Mouse (Mus musculus) kidney, adult 9 months (tissue): Measurements from ENCODE around the gene Six5.
"Not testable (repeated sequence)": the region's sequence is repeated elsewhere in the genome, so short reads cannot be mapped to it uniquely, and the experiment has no call there.

ENCODE experiments used
- DNase-seq: peaks from one replicate; pipeline ENCODE4 v3.0.0; 2022

Six5 gene

DNA sequence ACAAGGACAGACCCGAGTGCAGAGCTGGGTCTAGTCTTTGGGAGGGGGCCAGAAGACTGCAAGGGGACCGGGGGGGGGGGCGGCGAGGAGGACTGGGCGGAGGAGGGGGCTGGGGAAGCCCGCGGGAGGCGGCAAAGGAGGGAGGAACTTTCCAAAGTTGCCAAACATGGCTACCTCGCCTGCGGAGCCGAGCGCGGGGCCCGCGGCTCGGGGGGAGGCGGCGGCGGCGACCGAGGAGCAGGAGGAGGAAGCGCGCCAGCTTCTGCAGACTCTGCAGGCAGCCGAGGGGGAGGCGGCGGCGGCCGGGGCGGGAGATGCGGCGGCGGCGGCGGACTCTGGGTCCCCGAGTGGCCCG lies at the start of gene Six5:
Gene Six5, plus strand, starts transcription at position 124 of the 355 bp plus-strand sequence.
- DNase-seq = no peak

DNA sequence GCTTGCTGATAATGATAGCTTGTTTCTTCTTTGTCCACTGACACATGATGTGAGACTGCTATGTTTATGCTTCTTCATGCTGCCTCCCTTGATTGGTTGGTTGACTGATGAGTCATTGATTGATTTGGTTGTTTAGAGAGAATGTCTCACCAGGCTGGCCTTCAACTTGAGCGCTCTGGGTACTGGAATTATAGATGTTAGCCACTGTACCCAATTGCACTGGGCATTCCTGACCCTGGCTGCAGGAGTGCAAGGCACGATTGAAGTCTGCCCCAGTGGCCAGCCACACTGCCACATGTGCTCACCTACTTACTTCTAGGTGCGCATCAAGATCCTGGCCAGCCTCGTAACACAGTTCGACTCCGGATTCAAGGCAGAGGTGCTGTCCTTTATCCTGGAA lies 49.8 kb upstream of the Six5 start:
- DNase-seq = no peak

DNA sequence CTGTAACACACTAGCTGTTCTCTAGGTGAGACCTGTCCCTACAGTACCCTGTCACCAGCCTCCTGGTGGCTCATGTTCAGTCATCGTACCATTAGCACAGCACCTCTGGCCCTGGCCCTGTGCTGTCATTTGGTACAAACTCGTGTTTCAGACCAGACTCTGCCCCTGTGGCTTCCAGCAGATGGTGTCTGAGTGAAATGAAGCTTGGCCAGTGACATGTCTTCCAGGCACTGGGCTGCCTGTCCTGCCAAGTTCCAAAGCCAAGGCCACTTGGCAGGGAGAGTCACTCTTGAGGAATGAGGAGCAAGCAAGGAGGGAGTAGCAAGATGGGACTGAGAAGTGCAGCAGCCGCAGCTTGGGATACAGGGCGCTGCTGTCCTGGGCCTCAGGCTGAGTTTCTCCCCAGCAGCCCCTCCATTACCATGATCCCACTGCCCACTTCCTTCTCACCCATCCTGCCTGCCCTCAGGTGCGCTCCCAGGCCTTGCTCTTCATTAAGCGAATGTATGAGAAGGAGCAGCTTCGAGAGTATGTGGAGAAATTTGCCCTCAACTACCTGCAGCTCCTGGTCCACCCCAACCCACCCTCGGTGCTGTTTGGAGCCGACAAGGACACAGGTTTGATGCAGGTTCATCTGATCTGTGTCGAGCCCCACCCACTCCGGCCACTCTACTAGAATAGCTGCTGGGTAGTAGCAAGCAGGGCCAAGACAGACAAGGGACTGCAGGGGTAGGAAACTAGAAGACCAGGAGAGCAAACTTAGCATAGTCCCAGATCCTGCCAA lies 47.9 kb upstream of the Six5 start:
- DNase-seq = no peak

DNA sequence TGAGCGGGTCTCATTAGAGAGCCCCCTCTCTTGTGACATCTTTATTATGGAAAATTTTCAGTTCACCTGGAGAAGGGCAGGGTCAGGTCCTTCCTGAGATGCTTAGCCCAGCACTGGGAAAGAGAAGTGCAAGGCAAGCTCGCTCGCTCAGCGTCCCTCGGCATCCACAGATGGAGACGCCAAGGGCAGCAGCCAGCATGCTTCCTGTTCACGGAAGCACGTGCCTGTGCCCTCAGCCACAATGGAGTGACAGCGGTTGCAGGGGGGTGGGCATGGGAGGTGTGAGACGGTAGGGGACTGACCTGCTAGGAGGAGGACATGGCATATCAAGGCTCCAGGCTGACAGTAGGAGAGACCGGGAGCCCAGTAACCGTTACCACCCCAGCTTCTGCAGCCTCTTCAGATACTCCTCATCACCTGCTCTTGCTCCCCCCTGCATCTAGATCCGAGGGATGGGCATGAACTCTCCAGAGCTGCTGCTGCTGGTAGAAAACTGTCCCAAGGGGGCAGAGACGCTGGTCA lies 46.3 kb upstream of the Six5 start:
- DNase-seq = no peak

DNA sequence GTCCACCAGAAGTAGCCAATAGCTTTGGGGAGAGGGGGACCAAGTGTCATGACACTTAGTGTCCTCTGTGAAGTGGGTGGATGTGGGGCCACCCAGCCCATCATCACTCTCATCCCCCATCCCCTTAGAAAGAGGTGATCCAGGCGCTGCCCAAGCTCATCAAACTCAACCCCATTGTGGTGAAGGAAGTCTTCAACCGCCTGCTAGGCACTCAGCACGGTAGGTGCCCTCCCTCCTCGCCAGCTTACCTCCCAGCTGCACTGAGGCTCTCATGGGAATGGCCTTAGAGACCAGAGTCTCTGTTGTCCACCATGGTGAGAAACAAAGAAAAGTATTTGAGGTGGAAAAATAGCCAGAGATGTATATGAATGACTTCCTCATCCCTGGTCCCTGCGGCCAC lies 45.1 kb upstream of the Six5 start:
- no peak for DNase-seq

DNA sequence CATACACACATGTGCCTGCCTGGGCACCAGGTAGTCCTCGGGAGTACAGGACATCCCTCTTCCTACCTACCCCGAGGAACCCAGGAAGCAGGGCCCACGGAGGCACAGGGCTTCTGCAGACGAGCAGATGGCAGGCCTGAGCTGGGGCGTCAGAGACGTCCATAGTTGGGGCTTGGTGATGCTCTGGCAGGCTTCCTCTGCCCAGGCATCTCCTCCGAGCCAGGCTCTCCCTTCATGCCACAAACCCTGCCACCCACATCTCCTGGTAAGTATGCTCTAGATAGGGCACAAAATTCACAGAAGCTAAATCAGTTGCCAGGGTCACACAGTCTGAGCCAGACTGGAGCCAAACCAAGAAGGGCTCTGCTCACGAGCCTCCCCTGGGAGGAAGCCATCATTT lies 44.2 kb upstream of the Six5 start:
- DNase-seq = no peak

DNA sequence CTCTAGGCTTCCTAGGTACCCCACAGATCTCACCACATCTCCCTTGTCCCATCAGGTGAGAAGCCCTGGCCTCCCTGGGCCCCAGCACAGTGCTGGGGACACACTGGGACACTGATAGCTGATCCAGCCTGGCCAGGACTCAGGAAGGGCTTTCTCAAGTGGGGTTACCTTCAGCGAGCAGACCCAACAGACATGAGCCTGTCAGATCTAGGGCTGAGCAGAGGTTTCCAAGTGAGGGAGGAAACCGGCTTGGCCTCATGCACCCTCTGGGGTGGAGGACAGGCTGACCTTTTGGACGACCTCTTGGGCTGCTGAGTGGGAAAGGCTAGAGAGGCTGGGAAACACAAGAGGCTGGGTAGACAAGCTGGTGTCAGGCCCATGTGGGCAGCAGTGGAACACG lies 43.2 kb upstream of the Six5 start:
- DNase-seq = no peak

DNA sequence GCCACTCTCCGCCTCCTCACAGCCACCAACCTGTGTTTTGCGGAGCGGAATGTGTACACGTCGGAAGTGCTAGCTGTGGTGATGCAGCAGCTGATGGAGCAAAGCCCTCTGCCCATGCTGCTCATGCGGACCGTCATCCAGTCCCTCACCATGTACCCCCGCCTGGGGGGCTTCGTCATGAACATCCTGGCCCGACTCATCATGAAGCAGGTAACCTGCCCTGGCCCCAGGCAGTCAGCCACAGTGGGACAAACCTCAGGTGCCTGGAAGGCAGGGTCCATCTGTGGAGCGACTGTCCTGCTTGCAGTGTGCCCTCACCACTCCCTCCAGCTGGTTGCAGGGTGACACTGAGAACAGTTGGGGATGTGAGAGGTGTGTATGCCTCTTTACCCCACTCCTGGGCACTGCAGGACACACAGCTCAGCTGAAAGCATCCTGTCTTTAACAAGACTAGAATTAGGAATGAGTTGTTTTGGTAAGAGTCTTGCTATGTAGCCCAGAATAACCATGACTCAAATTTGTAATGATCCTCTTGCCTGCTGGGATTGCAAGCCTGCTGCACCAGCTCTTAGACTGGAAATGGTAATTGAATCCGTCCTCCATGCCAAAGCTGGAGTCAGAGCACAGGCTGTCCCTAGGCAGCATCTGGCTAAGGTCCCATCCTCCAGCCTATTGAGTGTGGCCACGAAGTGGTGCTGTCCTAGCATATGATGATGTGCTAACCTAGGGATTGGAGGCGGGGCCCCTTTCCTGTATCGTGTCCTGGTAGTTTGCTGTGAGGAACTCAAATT lies 41.9 kb upstream of the Six5 start:
- no peak for DNase-seq

DNA sequence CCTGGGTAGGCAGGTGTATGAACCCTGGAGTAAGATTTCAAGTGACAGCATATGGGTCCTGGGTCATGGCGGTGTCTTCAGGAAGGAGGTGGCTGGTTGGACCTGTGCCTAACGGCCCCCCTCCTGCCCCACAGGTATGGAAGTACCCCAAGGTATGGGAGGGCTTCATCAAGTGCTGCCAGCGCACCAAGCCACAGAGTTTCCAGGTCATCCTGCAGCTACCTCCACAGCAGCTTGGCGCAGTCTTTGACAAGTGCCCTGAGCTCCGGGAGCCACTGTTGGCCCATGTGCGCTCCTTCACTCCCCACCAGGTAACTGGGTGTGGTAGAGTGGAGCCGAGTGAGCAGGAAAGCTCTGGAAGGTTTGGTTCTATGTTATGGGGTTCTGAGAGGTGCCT lies 41.3 kb upstream of the Six5 start:
- no peak for DNase-seq

DNA sequence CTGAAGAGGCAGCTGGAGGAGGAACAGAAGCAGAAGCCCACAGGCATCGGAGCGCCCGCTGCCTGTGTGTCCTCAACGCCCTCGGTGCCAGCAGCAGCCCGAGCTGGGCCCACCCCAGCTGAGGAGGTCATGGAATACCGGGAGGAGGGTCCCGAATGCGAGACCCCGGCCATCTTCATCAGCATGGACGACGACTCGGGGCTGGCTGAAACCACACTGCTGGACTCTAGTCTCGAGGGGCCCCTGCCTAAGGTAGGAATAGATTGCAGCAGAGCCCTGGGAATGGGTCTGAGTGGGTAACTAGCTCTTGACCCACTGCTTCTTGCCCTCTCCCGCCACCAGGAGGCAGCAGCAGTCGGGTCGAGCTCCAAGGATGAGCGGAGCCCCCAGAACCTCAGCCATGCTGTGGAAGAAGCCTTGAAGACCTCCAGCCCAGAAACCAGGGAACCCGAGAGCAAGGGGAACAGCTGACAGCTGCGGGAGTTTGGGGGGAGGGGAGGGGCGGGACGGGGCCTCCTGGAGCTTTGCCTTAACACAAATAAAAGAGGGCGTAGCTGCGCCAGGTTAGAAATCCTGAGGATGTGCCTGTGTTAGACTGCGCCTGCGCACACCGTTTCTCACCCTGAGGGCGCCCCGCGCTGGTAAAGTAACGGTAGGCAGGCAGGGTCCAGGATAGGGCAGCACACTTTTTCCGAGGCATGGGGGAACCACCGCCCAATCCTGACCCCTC lies 40.2 kb upstream of the Six5 start, which contains the start of gene Rsph6a:
Gene Rsph6a, plus strand, starts transcription at position 644 of the 730 bp plus-strand sequence.
- DNase-seq = no peak

DNA sequence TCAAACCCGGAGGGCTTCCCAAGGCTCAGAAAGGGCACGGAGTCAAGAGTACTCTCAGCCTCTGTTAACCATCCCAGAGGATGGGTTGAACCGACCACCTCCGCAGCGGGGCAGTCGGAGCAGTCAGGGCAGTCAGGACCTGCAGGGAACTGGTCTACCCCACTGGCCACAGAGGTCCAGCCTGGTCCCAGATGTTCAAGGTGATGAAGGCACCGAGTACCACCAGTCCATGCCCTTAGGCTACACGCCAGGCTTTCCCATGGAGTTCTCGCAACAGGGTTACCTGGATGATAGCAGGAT lies 39.7 kb upstream of the Six5 start:
- DNase-seq = no peak

DNA sequence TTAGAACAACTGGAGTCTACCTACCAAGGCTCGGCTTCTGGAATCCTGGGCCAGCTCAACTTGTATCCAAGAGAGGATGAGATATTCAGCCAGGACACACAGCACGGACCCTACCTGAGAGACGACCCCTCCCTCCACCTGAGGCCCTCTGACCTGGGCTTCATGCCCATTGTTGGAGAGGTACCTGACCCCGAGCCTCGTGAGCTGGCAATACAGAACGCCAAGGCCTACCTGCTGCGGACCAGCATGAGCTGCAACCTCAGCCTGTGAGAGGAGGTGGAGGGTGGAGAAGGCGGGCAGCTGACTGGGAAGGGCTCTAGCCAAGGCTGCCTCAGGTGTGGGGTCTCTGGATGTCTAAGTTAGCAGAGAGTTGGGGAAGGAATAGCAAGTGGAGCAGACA lies 39.3 kb upstream of the Six5 start:
- DNase-seq = no peak

DNA sequence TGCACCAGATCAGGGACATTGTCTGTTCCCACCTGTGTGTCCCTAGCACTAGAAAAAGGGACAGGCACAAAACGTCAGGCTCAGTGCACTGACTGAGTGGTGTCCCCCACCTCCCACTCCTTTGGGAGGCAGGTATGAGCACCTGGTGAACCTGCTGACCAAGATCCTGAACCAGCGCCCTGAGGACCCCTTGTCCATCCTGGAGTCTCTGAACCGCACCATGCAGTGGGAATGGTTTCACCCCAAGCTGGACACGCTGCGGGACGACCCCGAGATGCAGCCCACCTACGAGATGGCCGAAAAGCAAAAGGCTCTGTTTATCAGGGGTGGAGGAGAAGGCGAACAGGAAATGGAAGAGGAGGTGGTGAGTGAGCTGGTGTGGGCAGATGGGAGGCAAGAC lies 37.0 kb upstream of the Six5 start:
- DNase-seq = no peak

DNA sequence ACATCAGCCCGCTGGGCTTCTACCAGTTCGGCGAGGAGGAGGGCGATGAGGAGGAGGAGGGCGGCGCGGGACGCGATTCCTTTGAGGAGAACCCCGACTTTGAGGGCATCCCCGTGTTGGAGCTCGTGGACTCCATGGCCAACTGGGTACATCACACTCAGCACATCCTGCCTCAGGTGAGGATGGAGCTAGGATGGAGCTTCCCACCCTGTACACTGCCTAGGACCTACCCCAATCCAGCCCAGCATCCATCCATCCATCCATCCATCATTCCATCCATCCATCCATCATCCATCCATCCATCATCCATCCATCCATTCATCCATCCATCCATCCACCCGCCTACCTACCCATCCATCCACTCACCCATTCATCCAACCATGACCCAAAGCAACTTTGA lies 28.5 kb upstream of the Six5 start:
- no peak for DNase-seq

DNA sequence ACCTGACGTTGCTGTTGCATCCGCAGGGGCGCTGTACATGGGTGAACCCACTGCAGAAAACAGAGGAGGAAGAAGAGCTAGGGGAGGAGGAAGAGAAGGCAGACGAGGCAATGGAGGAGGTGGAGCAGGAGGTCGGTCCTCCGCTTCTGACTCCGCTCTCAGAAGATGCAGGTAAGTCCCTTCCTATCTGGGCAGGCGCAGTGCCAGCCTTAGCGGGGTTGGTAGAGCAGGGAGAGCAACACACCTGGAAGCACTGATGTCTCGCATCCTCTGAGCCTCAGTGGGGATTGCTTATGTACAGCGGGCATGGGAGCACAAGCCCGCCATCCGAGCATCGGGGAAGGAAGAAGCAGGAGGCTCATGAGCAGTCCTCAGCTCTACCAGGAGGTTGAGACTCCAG lies 27.3 kb upstream of the Six5 start:
- no peak for DNase-seq

DNA sequence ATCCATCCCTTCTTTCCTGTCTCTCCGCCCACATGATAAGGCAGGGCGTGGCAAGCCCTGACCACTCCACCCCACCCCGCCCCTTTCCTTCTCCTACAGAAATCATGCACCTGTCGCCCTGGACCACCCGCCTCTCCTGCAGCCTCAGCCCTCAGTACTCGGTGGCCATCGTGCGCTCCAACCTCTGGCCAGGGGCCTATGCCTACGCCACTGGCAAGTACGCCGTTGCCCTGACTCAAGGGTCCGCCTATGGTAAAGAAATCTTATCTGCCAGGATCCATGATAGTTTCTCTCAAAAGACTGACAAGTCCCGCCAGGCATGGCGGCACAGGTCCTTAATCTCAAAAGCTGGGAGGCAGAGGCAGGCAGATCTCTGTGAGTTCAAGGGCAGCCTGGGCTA lies 26.5 kb upstream of the Six5 start:
- DNase-seq = no peak

DNA sequence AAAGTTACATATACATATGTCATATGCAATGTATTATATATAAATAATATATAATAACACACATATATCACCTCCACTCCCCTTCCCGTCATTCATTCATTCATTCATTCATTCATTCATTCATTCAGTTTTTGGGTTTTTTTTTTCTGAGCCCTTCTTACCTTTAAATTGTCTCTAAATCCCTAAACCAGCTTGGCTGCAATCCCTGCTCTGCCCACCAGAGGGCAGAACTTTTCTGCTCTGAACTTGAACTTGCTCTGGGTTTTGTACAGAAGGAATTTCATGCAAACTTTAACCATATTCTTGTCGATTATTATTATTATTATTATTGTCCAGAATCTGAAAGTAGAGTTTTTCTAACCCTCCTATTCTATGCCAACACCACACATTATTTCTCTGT lies 25.7 kb upstream of the Six5 start:
- peak; percentile 83 for DNase-seq

DNA sequence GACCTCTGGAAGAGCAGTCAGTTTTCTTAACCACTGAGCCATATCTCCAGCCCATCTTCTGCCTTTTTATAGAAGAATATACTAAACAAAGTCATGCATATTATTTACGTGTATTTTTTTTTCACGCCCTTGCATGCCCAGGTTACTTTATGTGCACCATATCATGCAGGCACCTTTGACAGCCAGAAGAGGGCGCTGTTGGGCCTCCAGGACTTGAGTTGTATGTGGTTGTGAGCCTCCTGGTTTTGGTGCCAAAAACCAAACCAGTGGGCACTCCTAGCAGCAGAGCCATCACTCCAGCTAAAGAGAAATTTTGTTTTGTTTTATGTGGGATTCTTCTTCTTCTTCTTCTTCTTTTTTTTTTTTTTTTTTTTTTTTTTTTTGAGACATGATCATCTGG lies 24.9 kb upstream of the Six5 start:
- DNase-seq = no peak

DNA sequence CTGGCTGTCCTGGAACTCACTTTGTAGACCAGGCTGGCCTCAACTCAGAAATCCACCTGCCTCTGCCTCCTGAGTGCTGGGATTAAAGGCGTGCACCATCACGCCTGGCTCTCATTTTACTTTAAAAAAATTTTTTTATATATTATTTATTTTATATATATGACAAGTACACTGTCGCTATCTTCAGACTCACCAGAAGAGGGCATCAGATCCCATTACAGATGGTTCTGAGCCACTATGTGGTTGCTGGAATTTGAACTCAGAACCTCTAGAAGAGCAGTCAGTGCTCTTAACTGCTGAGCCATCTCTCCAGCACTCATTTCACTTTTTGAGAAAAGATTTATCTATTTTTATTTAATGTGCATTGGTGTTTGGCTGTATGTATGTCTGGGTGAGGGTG lies 23.4 kb upstream of the Six5 start:
- DNase-seq = not testable (repeated sequence)

DNA sequence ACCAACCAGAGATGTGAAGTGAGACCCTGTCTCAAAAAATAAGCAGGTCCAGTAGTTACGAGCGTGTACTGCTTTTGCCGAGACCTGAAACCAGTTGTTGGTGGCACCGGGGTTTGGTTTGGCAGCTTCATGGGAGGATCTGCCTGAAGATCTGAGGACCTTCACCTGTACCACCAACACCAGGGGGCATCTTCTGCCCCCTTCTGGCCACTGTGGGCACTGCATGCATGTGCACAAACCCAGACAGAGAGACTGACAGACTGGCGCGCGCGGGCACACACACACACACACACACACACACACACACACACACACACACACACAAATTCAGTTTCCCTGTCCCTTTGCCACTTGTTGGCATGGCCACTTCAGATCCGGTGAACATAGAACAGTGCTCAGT lies 20.9 kb upstream of the Six5 start:
- DNase-seq = no peak

DNA sequence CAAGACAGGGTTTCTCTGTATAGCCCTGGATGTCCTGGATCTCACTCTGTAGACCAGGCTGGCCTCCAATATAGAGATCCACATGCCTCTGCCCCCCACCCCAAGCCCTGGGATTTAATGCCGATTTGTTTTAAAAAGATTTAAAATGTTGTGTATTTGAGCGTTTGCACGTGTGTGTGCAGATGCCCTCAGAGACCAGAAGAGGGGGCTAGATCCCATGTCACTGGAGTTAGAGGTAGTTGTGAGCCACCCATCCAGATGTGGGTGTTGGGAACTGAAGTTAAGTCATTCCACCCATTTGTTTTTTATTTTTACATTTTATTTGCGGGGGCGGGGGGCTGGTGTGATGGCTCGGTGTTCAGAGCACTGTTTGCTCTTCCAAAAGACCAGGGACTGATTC lies 19.9 kb upstream of the Six5 start:
- no peak for DNase-seq

DNA sequence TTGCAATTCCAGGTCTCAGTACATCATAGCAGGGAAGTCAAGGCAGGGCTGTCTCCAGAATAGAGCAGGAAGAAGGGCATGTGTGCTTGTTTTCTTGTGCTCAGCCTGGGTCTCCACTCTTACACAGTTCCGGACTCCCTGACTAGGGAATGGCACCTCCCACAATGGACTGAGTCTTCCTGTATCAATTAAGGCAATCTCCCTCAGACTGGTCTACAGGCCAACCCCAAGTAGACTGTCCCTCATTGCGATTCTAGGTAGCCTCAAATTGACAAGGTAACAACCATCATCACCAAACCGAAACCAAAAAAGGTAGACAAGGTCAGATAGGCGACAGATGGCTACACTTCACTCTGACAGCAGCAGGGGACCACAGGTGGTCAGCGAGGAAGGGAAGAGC lies 19.2 kb upstream of the Six5 start:
- DNase-seq = no peak

DNA sequence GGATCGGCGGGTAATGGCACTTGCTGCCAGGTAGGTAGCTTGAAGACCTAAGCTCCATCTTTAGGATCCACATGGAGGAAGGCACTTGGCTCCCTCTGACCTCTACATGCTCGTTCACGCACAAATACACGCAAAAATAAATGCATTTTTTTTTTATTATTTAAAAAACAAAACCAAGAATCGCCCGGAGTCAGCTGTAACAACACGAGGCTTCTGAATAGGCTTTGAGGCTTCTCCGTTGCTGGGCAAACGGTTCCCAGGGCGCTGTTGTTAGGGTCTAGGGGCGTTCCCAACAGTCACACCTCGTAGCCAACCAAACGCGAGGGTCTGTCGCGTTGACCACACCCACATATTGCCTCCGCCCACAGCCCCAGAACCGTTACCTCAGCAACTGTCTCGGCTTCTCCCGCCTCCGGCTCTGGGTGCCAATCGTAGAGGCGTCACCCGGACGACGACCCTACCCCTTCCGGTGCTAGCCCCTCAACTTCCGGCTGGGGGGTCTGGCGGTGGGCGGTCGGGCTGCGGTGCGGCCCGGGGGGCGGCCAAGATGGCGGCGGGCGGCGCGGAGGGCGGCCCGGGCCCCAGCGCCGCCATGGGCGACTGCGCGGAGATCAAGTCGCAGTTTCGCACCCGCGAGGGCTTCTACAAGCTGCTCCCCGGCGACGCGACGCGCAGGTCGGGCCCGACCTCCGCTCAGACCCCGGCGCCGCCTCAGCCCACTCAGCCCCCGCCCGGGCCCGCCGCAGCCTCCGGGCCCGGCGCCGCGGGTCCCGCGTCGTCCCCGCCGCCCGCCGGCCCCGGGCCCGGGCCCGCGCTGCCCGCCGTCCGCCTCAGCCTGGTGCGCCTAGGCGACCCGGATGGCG lies 18.4 kb upstream of the Six5 start, which contains the start of gene Dmwd:
Gene Dmwd, plus strand, starts transcription at position 505 of the 863 bp plus-strand sequence.
- peak; percentile 97 for DNase-seq
